Mouse (Mus musculus) liver, adult 2 months (tissue): ENCODE data around the gene Cptp. TPM values are rescaled to one million over a fixed set of nuclear protein-coding genes. Genes with fewer than 3 reads are reported as not detected.

Experiments used
- DNase-seq: peaks from one replicate; pipeline ENCODE4 v3.0.0-alpha.2; 2011; ENCODE audit warnings: low read depth, low spot score; ENCODE audit errors: extremely low read depth
- H3K27ac ChIP-seq: fragments of 200-500 bp; replicated peaks from 2 replicates; pipeline ENCODE4 v1.5.1; 2012; ENCODE audit warnings: low read depth, mild to moderate bottlenecking, control low read depth, inconsistent platforms, low read length; ENCODE audit not compliant: insufficient read depth
- H3K27me3 ChIP-seq: fragments of 200-500 bp; 2 replicates; pipeline ENCODE4 v1.6.1; 2012; ENCODE audit warnings: mild to moderate bottlenecking, moderate library complexity, low read length, inconsistent platforms; ENCODE audit not compliant: control insufficient read depth, insufficient read depth
- H3K36me3 ChIP-seq: fragments of 200-500 bp; 2 replicates; pipeline ENCODE4 v1.6.1; 2012; ENCODE audit warnings: low read length, inconsistent platforms; ENCODE audit not compliant: control insufficient read depth, insufficient read depth
- H3K4me1 ChIP-seq: fragments of 200-500 bp; 2 replicates; pipeline ENCODE4 v1.6.1; 2011; ENCODE audit warnings: low read length; ENCODE audit not compliant: control insufficient read depth, insufficient read depth
- H3K4me3 ChIP-seq: fragments of 200-500 bp; 2 replicates; pipeline ENCODE4 v1.5.1; 2011; ENCODE audit warnings: low read depth, mild to moderate bottlenecking, control low read depth, low read length, moderate library complexity; ENCODE audit not compliant: insufficient read depth
- H3K79me2 ChIP-seq: fragments of 200-500 bp; 2 replicates; pipeline ENCODE4 v1.6.1; 2012; ENCODE audit warnings: inconsistent platforms, mild to moderate bottlenecking, low read length, moderate library complexity; ENCODE audit not compliant: control insufficient read depth, insufficient read depth
- H3K9ac ChIP-seq: fragments of 200-500 bp; 2 replicates; pipeline ENCODE4 v1.6.1; 2012; ENCODE audit warnings: low read depth, mild to moderate bottlenecking, control low read depth, inconsistent platforms, low read length
- CTCF ChIP-seq: fragments of 200-500 bp; IDR thresholded peaks from 2 replicates; pipeline ENCODE4 v1.5.1; 2011; ENCODE audit warnings: low read depth, low read length, control low read depth
- POLR2A ChIP-seq: fragments of 200-500 bp; IDR thresholded peaks from 2 replicates; pipeline ENCODE4 v1.6.1; 2011; ENCODE audit warnings: low read length, control low read depth; ENCODE audit not compliant: insufficient read depth; ENCODE audit errors: extremely low read depth
- WGBS: fragments of 180-500 bp; shearing (Covaris S2); methylation state at CpG from one replicate; pipeline ENCODE4 v1.1.7; 2018; 5-methylcytosine and 5-hydroxymethylcytosine counted together
- polyA plus RNA-seq: library from polyadenylated mRNA; depleted of rRNA; stranded (reverse); fragments of >200 nt; gene quantifications from 2 replicates; pipeline ENCODE4 v1.2.3, GENCODE M21; 2012
- total RNA-seq: library from RNA; depleted of rRNA; stranded (reverse); fragments of >200 nt; gene quantifications from 2 replicates; pipeline ENCODE4 v1.2.3, GENCODE M21; 2014

The Cptp gene
- total and polyA plus RNA-seq, 2 experiments, result 5.7 to 48.6 TPM

GRCm38 (mm10) chr4:155886330-155886729 is 17.1 kb upstream of the Cptp start:
- H3K4me3 ChIP-seq, result no peak overlapping the region
- H3K36me3 ChIP-seq, result peaks cover 14% of the 10 kb centered on the region; the same call in 1 of the 2 replicates
- H3K27me3 ChIP-seq, result no peaks in the 10 kb centered on the region
- TF ChIP-seq POLR2A, result no peak
- TF ChIP-seq CTCF, result no peak
- no peak overlapping the region for H3K9ac ChIP-seq
- WGBS, result 91% methylated on average over 5 of the region's 5 CpGs
- no peak overlapping the region for H3K27ac ChIP-seq
- H3K4me1 ChIP-seq, result no peaks in the 10 kb centered on the region
- no peaks in the 10 kb centered on the region for H3K79me2 ChIP-seq
- DNase-seq, result no peak

DNA sequence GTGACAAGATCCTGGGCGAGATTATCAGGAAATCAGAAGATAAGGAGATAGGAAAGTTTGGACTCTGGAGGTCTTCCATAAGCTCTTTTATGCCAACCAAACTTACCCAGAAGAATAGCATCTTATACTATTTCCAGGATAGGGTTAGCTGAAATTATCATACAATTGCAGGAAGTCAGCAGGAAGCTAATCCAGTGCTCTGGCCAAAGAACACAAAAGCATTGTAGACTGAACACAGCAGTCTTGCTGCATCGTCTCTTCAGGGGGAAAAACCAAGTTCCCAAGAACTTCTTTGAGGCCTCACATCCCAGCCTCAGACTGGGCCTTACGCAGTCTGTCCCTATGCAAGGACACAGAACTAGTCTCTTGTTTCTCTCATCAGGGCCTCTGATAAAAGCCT is 14.3 kb upstream of the Cptp start:
- no peaks in the 10 kb centered on the region for H3K27me3 ChIP-seq
- 78% methylated on average over 3 of the region's 3 CpGs for WGBS
- H3K4me1 ChIP-seq, result no peaks in the 10 kb centered on the region
- DNase-seq, result no peak
- H3K9ac ChIP-seq, result peak overlapping the region; percentile 17; the same call in 1 of the 2 replicates
- TF ChIP-seq POLR2A (no peak), CTCF (no peak)
- peaks cover 14% of the 10 kb centered on the region; the same call in 1 of the 2 replicates for H3K36me3 ChIP-seq
- H3K4me3 ChIP-seq, result no peak overlapping the region
- peak overlapping the region; percentile 38; the same call in 1 of the 2 replicates for H3K27ac ChIP-seq
- H3K79me2 ChIP-seq, result no peaks in the 10 kb centered on the region

- H3K79me2 ChIP-seq, result peaks cover 6% of the 10 kb centered on the region; the same call in 1 of the 2 replicates
- TF ChIP-seq CTCF, result no peak
- no peak for TF ChIP-seq POLR2A
- no peaks in the 10 kb centered on the region for H3K27me3 ChIP-seq
- no peak overlapping the region for H3K4me3 ChIP-seq
- no peak overlapping the region for H3K27ac ChIP-seq
- H3K36me3 ChIP-seq, result peaks cover 10% of the 10 kb centered on the region
- 76% methylated on average over 7 of the region's 7 CpGs for WGBS
- H3K9ac ChIP-seq, result no peak overlapping the region
- H3K4me1 ChIP-seq, result peaks cover 10% of the 10 kb centered on the region
- DNase-seq, result no peak
Measured at GRCm38 (mm10) chr4:155871404-155871803, 2.2 kb upstream of the Cptp start.

- Histone ChIP-seq H3K4me3 (peak overlapping the region; percentile 90), H3K27me3 (no peaks in the 10 kb centered on the region), H3K9ac (peak overlapping the region; percentile 76), H3K36me3 (peaks cover 4% of the 10 kb centered on the region; the same call in 1 of the 2 replicates), H3K79me2 (peaks cover 4% of the 10 kb centered on the region; the same call in 1 of the 2 replicates), H3K4me1 (peaks cover 10% of the 10 kb centered on the region), H3K27ac (peak overlapping the region; percentile 30)
- 4% methylated on average over 22 of the region's 22 CpGs for WGBS
- peak; percentile 57 for DNase-seq
- TF ChIP-seq POLR2A, result no peak
- no peak for TF ChIP-seq CTCF
Measured at GRCm38 (mm10) chr4:155868614-155869298, 484 bp downstream of the Cptp start.

- Histone ChIP-seq H3K4me3 (no peak within 1 kb of the TSS), H3K27me3 (no peaks in the 10 kb centered on the region), H3K4me1 (no peaks in the 10 kb centered on the region), H3K79me2 (no peaks in the 10 kb centered on the region), H3K36me3 (peaks cover 6% of the 10 kb centered on the region; the same call in 1 of the 2 replicates), H3K9ac (no peak within 1 kb of the TSS), H3K27ac (no peak within 1 kb of the TSS)
- 78% methylated on average over 5 of the region's 5 CpGs for WGBS
- TF ChIP-seq POLR2A (no peak), CTCF (no peak)
- no peak for DNase-seq
Measured at GRCm38 (mm10) chr4:155863001-155863400, 6.2 kb downstream of the Cptp start, which contains the start of gene Tas1r3. Gene Tas1r3 (minus strand): TSS chr4:155863362.

DNA sequence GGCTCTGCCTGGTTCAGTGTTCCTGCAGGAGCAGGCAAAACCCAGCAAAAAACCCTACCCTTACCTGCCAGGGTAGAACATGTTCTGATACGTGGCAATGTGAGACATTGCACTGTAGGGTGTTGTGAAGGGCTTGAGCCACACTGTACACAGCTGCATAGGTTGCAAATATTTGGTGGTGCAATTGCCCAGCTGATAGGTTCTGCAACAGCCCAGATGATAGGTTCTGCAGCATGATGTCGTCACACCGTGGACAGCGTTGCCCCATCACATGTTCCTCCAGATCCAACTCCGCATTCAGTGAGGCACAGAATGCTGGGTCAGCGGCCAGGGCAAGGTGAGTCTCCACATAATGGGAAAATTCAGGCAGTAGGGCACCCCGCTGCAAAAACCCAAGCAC is 7.5 kb downstream of the Cptp start:
- no peak overlapping the region for H3K4me3 ChIP-seq
- H3K36me3 ChIP-seq, result peaks cover 6% of the 10 kb centered on the region; the same call in 1 of the 2 replicates
- no peaks in the 10 kb centered on the region for H3K79me2 ChIP-seq
- H3K27me3 ChIP-seq, result no peaks in the 10 kb centered on the region
- H3K27ac ChIP-seq, result no peak overlapping the region
- WGBS, result 64% methylated on average over 7 of the region's 7 CpGs
- no peak overlapping the region for H3K9ac ChIP-seq
- TF ChIP-seq POLR2A, result no peak
- DNase-seq, result peak; percentile 39
- no peaks in the 10 kb centered on the region for H3K4me1 ChIP-seq
